Mouse (Mus musculus) ES-Bruce4 (cell line): ENCODE measurements around the gene Art2b. TPM values are rescaled to one million over a fixed set of nuclear protein-coding genes. Genes with fewer than 3 reads are reported as not detected.

Experiments used
- H3K27ac ChIP-seq: 2 replicates; pipeline ENCODE4 v1.5.1; 2012; ENCODE audit warnings: low read length, inconsistent platforms; ENCODE audit not compliant: insufficient read depth
- H3K27me3 ChIP-seq: 2 replicates; pipeline ENCODE4 v1.6.1; 2012; ENCODE audit warnings: mild to moderate bottlenecking, low read length, inconsistent platforms; ENCODE audit not compliant: control insufficient read depth, poor library complexity, insufficient read depth, severe bottlenecking
- H3K36me3 ChIP-seq: 2 replicates; pipeline ENCODE4 v1.6.1; 2012; ENCODE audit warnings: inconsistent platforms, mild to moderate bottlenecking, low read length, moderate library complexity; ENCODE audit not compliant: control insufficient read depth, poor library complexity, insufficient read depth, severe bottlenecking
- H3K4me1 ChIP-seq: one replicate; pipeline ENCODE4 v1.8.1; 2011; ENCODE audit warnings: low read length; ENCODE audit not compliant: control insufficient read depth, insufficient read depth
- H3K4me3 ChIP-seq: 2 replicates; pipeline ENCODE4 v1.5.1; 2011; ENCODE audit warnings: low read depth, mild to moderate bottlenecking, low read length
- H3K9ac ChIP-seq: 2 replicates; pipeline ENCODE4 v1.6.1; 2012; ENCODE audit warnings: low read depth, mild to moderate bottlenecking, inconsistent platforms; ENCODE audit not compliant: poor library complexity, severe bottlenecking
- H3K9me3 ChIP-seq: replicated peaks from 2 replicates; pipeline ENCODE4 v1.6.1; 2012; ENCODE audit warnings: mild to moderate bottlenecking, low read length, inconsistent platforms; ENCODE audit not compliant: control insufficient read depth, poor library complexity, insufficient read depth, severe bottlenecking
- CTCF ChIP-seq: IDR thresholded peaks from one replicate; pipeline ENCODE4 v1.8.1; 2011; ENCODE audit warnings: low read depth, low read length
- EP300 ChIP-seq: IDR thresholded peaks from 2 replicates; pipeline ENCODE4 v1.6.1; 2011; ENCODE audit warnings: low read depth, low read length; ENCODE audit not compliant: insufficient read depth
- POLR2A ChIP-seq: IDR thresholded peaks from one replicate; pipeline ENCODE4 v1.8.1; 2011; ENCODE audit warnings: low read length; ENCODE audit not compliant: insufficient read depth
- polyA plus RNA-seq: library from polyadenylated mRNA; stranded (reverse); fragments of >200 nt; gene quantifications from 2 replicates; pipeline ENCODE4 v1.2.4, GENCODE M21; 2011; ENCODE audit warnings: low read depth; ENCODE audit not compliant: missing spikeins, insufficient read depth, insufficient read length

Art2b gene
- polyA plus RNA-seq, 1 experiment: not detected

- no peak overlapping the region for H3K27ac ChIP-seq
- no peak overlapping the region for H3K4me3 ChIP-seq
- no peaks in the 10 kb centered on the region for H3K9me3 ChIP-seq
- no peak overlapping the region for H3K9ac ChIP-seq
- no peaks in the 10 kb centered on the region for H3K27me3 ChIP-seq
- no peaks in the 10 kb centered on the region for H3K4me1 ChIP-seq
- no peaks in the 10 kb centered on the region for H3K36me3 ChIP-seq
- TF ChIP-seq CTCF: no peak
- TF ChIP-seq POLR2A: no peak
- TF ChIP-seq EP300: no peak
Observed at GRCm38 (mm10) chr7:101550686-101551485, 34.5 kb downstream of the Art2b start.

GRCm38 (mm10) chr7:101549266-101549665 lies 36.1 kb downstream of the Art2b start:
- Histone ChIP-seq H3K9ac (no peak overlapping the region), H3K27me3 (no peaks in the 10 kb centered on the region), H3K9me3 (no peaks in the 10 kb centered on the region), H3K27ac (no peak overlapping the region), H3K36me3 (no peaks in the 10 kb centered on the region), H3K4me3 (no peak overlapping the region), H3K4me1 (no peaks in the 10 kb centered on the region)
- TF ChIP-seq POLR2A (no peak), CTCF (no peak), EP300 (no peak)

GRCm38 (mm10) chr7:101547651-101548050 lies 37.7 kb downstream of the Art2b start:
- no peak overlapping the region for H3K4me3 ChIP-seq
- no peak for TF ChIP-seq CTCF
- TF ChIP-seq EP300: no peak
- no peak for TF ChIP-seq POLR2A
- no peak overlapping the region for H3K9ac ChIP-seq
- no peaks in the 10 kb centered on the region for H3K4me1 ChIP-seq
- no peaks in the 10 kb centered on the region for H3K27me3 ChIP-seq
- H3K27ac ChIP-seq: no peak overlapping the region
- H3K36me3 ChIP-seq: no peaks in the 10 kb centered on the region
- H3K9me3 ChIP-seq: no peaks in the 10 kb centered on the region

- no peaks in the 10 kb centered on the region for H3K36me3 ChIP-seq
- no peaks in the 10 kb centered on the region for H3K27me3 ChIP-seq
- no peak for TF ChIP-seq CTCF
- no peak for TF ChIP-seq POLR2A
- no peak for TF ChIP-seq EP300
- no peaks in the 10 kb centered on the region for H3K9me3 ChIP-seq
- H3K9ac ChIP-seq: no peak overlapping the region
- no peak overlapping the region for H3K4me3 ChIP-seq
- no peaks in the 10 kb centered on the region for H3K4me1 ChIP-seq
- H3K27ac ChIP-seq: no peak overlapping the region
Observed at GRCm38 (mm10) chr7:101541734-101542133, 43.7 kb downstream of the Art2b start.

GRCm38 (mm10) chr7:101541132-101541531 lies 44.3 kb downstream of the Art2b start:
- Histone ChIP-seq H3K27ac (no peak overlapping the region), H3K36me3 (no peaks in the 10 kb centered on the region), H3K4me1 (no peaks in the 10 kb centered on the region), H3K4me3 (no peak overlapping the region), H3K27me3 (no peaks in the 10 kb centered on the region), H3K9ac (no peak overlapping the region), H3K9me3 (no peaks in the 10 kb centered on the region)
- no peak for TF ChIP-seq POLR2A
- TF ChIP-seq CTCF: peak; percentile 77

GRCm38 (mm10) chr7:101540684-101541083 lies 44.7 kb downstream of the Art2b start:
- Histone ChIP-seq H3K4me1 (no peaks in the 10 kb centered on the region), H3K36me3 (no peaks in the 10 kb centered on the region), H3K27me3 (no peaks in the 10 kb centered on the region), H3K27ac (no peak overlapping the region), H3K4me3 (no peak overlapping the region), H3K9me3 (no peaks in the 10 kb centered on the region), H3K9ac (no peak overlapping the region)
- TF ChIP-seq POLR2A: no peak
- no peak for TF ChIP-seq EP300
- no peak for TF ChIP-seq CTCF
